Mouse (Mus musculus) liver, embryonic 13.5 days (tissue): ENCODE measurements around the gene Bex1. TPM values are rescaled to one million over a fixed set of nuclear protein-coding genes. Genes with fewer than 3 reads are reported as not detected.
A peak's percentile ranks its signal among the peaks of the same experiment; 100 is the strongest.
"Not testable (repeated sequence)": the region's sequence is repeated elsewhere in the genome, so short reads cannot be mapped to it uniquely, and the experiment has no call there.

Experiments
- ATAC-seq: fragments of 200-750 bp; cut with Nextera tagmentation; 2 replicates; pipeline ENCODE4 v1.8.0; 2017; ENCODE audit warnings: low read depth, mild to moderate bottlenecking, moderate number of reproducible peaks, moderate library complexity
- DNase-seq: peaks from one replicate; pipeline ENCODE4 v3.0.0; 2022
- H3K27ac ChIP-seq: fragments of 300-500 bp; sonication (generic); 2 replicates; pipeline ENCODE4 v1.5.1; 2015; ENCODE audit warnings: moderate library complexity, mild to moderate bottlenecking, inconsistent platforms
- H3K27me3 ChIP-seq: fragments of 300-500 bp; sonication (generic); 2 replicates; pipeline ENCODE4 v1.6.1; 2015; ENCODE audit warnings: mild to moderate bottlenecking, inconsistent platforms
- H3K36me3 ChIP-seq: fragments of 300-500 bp; sonication (generic); 2 replicates; pipeline ENCODE4 v1.6.1; 2015; ENCODE audit warnings: mild to moderate bottlenecking, inconsistent platforms
- H3K4me1 ChIP-seq: fragments of 300-500 bp; sonication (generic); replicated peaks from 2 replicates; pipeline ENCODE4 v1.6.1; 2015; ENCODE audit warnings: inconsistent platforms
- H3K4me2 ChIP-seq: fragments of 300-500 bp; sonication (generic); 2 replicates; pipeline ENCODE4 v1.6.1; 2015; ENCODE audit warnings: inconsistent platforms, mild to moderate bottlenecking, moderate library complexity
- H3K4me3 ChIP-seq: fragments of 300-500 bp; sonication (generic); replicated peaks from 2 replicates; pipeline ENCODE4 v1.5.1; 2015; ENCODE audit warnings: mild to moderate bottlenecking, inconsistent platforms
- H3K9ac ChIP-seq: fragments of 300-500 bp; sonication (generic); 2 replicates; pipeline ENCODE4 v1.6.1; 2015; ENCODE audit warnings: mild to moderate bottlenecking, inconsistent platforms
- H3K9me3 ChIP-seq: fragments of 300-500 bp; sonication (generic); replicated peaks from 2 replicates; pipeline ENCODE4 v1.6.1; 2016; ENCODE audit warnings: inconsistent platforms
- WGBS: fragments of 180-500 bp; shearing (Covaris S2); methylation state at CpG from one replicate; pipeline ENCODE4 v1.1.7; 2015; ENCODE audit not compliant: insufficient replicate concordance; 5-methylcytosine and 5-hydroxymethylcytosine counted together
- polyA plus RNA-seq: library from polyadenylated mRNA; unstranded; fragments of >200 nt; fragmentation: Nextera tagmentation; extraction: Ambion mirVana; gene quantifications from 2 replicates; pipeline ENCODE4 v1.2.1, GENCODE M21; 2015

Gene Bex1
- 170 and 184 TPM in 2 replicates for polyA plus RNA-seq

DNA sequence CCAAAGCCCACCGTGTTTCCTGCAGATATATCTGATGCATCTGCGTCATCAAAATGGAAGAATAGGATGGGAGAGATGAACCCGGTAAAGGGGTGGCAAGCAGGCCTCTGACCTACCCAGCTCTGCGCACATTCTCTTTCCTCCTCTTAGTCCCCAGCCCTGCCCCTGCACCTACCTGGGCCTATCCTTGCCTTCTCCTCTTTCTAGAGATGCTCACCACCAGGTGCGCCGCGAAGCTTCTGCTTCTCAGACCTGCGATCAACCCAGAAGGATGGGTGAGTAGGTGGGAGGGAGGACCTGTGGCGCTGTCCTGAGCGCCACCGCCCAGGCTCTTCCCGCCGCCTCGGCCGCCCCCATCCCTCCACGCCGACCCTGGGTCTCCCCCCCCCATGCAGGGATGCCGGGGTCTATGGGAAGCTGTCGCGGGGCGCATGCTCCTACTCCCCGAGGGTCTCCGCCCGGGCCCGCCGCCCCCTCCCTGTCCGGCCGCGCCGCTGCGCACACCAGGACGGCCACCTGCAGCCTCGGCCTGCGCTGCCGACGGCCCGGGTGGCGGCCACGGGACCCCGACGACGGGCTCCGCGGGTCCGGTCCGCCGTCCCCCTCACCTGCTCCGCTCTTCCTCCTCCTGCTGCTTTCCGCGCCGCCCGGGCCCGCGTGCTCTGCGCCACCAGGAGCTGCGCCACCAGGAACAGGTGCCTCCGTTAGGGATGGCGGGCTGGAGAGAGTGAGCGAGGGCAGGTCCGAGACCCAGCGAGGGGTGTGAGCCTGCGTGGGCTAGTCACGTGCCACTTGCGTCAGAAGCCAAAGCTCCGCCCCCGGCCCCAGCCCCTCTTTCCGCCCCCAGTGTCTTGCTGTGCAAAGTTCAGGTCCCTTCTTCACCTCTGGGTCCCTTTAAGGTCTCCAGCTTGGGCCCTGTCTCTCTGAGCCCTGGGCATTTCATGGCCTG is at the start of gene Bex1, which contains the start of gene Tceal7:
TSS of gene Bex1 (minus strand) at position 785 of the 949 bp plus-strand sequence.
TSS of gene Tceal7 (plus strand) at position 51 of the 949 bp plus-strand sequence.
- H3K4me2 ChIP-seq = peak within 1 kb of the TSS; percentile 45

DNA sequence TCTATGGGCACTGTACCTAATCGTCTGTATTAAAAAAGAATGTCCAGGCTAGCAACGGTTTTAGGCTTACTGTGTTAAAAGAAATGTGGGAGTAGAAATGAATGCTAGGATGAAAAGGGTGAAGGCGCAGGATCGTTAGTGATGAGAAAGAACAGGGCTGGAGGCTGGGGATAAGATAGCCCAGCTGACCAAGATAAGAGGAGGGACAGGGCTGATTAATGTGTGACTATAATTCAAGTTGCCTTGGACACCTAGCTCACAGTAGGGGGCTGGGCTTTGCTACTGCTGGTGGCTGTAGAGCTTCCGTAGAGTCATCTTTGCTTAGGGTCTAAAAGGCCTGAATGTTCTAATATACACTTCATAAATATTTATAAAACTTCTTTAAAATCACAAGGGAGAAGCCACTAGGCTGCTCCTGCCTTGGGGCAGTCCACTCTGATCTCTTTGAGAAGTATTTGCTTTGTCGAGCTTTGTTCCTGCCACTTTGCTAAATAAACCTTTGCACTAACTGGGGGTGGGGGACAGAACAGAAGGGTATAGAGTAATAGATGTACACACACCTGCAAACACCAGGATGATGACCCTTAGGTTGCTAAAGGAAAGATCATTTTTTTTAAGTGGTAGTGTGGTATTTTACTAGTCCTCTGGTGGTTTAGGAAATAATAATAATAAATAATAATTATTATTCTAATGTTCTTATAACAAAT is 36.9 kb upstream of the Bex1 start:
- DNase-seq = no peak
- peaks cover 5% of the 10 kb centered on the region; the same call in 1 of the 2 replicates for H3K36me3 ChIP-seq
- peak overlapping the region; percentile 39; the same call in 1 of the 2 replicates for H3K27ac ChIP-seq
- 38% methylated on average over 6 of the region's 6 CpGs for WGBS
- peaks cover 10% of the 10 kb centered on the region for H3K4me1 ChIP-seq
- H3K27me3 ChIP-seq = no peaks in the 10 kb centered on the region
- H3K9ac ChIP-seq = no peak overlapping the region
- no peak overlapping the region for H3K4me3 ChIP-seq
- peak; percentile 90 for ATAC-seq
- peak overlapping the region; percentile 17; the same call in 1 of the 2 replicates for H3K4me2 ChIP-seq
- H3K9me3 ChIP-seq = no peaks in the 10 kb centered on the region

More for the DNA sequence above, at the start of gene Bex1, which contains the start of gene Tceal7:
- H3K9me3 ChIP-seq, H3K27me3 ChIP-seq, DNase-seq, H3K36me3 ChIP-seq, H3K27ac ChIP-seq, H3K4me1 ChIP-seq: not testable (repeated sequence)
- 15% methylated on average over 16 of the region's 67 CpGs for WGBS
- Histone ChIP-seq H3K4me3 (peak within 1 kb of the TSS; percentile 38), H3K9ac (peak within 1 kb of the TSS; percentile 33; the same call in 1 of the 2 replicates)
- ATAC-seq = peak; percentile 93

DNA sequence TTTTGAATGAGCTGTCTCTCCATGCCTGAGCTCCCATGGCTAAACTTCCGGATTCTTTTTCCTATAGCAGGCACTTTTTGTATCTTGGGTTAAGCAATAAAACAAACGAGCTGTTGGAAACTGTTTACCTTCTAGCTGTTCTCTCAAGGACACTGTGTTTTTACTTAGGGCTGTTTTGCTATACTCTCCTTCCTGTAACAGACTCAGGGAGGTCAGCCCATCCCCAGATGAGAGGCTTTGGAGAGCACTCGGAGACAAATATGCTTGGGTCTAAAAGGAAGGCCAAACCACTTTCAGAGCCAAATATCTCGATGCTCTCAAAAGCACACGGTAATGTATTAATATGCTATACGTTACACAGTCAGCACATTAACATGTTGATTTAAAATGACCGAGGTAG is 34.4 kb upstream of the Bex1 start:
- Histone ChIP-seq H3K4me2 (no peak overlapping the region), H3K27ac (no peak overlapping the region), H3K9ac (no peak overlapping the region), H3K27me3 (no peaks in the 10 kb centered on the region), H3K36me3 (peaks cover 5% of the 10 kb centered on the region; the same call in 1 of the 2 replicates), H3K9me3 (no peaks in the 10 kb centered on the region), H3K4me3 (no peak overlapping the region), H3K4me1 (peaks cover 10% of the 10 kb centered on the region)
- WGBS = 63% methylated on average over 7 of the region's 7 CpGs
- no peak for ATAC-seq
- no peak for DNase-seq

DNA sequence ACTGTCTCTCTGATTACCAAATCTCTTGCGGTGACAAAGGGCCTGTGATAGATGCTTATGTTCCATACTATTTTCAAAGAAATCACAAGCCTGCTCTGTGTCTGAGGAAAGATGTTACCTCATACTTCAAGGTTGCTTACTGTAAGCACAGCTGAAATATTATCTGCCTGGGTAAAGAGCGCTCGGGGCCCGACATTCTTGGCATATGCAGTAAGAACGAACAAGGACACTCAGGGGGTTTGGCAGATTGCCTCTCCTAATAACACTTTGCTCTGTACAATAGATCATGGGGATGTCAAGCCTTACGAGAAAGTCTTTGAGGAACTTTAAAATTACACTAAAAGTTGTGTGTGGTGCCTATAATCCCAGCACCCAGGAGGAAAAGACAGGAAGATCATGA is 33.5 kb upstream of the Bex1 start:
- 78% methylated on average over 6 of the region's 6 CpGs for WGBS
- DNase-seq (no peak), ATAC-seq (no peak)
- Histone ChIP-seq H3K9ac (no peak overlapping the region), H3K36me3 (peaks cover 5% of the 10 kb centered on the region; the same call in 1 of the 2 replicates), H3K4me2 (no peak overlapping the region), H3K4me3 (no peak overlapping the region), H3K27ac (no peak overlapping the region), H3K27me3 (no peaks in the 10 kb centered on the region), H3K4me1 (peaks cover 10% of the 10 kb centered on the region), H3K9me3 (no peaks in the 10 kb centered on the region)

DNA sequence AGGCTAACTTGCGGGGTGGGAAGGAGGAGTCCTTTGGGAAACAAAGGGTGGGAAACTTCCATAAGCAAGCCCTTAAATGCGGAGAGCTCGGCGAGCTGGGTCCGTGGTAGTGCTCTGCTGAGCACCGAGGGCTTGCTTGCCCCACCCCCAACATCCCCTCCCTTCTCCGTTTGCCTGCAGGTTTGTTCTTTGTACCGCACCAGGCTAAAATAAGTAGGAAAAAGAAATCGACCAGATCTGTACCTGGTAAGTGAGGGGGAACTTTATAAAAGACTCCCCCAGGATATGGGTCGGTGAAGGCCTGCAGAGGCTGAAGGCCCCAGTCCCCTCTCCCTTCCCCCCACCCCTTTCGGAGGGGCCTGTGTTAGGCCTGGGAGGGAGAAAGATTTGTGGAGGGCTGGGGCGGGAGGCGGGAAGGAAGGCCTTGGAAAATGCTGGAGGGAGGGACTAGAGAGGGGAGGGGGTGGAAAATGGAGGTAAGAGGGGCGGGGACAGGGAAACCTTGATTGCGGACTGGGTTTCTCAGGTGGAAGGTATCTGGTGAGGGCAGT is 30.3 kb upstream of the Bex1 start:
- WGBS = 22% methylated on average over 15 of the region's 15 CpGs
- DNase-seq (no peak), ATAC-seq (peak; percentile 58)

DNA sequence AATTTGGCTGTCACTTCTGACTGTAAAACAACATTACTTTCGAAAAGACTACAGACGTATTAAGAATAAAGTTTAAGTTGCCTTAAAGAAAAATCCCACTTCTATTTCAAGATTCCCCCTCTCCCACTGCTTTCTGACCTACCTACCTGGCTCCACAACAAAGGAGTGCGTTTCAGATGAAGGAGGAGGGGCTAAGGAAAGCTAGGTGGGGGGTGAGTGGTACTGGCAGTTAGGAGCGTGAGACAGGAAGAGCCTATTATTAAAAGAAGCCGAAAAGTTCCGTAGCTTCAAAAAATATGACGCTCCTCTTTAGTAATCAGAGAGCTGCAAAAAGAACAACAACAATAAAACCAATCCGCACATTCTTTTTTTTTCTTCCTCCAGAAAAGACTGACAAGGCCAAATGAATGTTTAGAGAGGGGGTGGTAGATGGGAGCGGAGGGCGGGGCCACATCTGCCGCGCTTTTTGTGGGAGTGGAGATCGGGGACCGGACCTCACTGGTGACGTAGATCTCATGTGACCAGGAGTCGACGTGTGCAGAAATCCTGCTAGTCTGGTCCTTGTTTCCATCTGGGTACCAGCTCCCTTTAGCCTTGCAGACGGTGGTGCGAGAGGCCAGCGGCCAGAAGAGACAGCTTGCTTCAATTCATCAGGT is 29.4 kb upstream of the Bex1 start, which contains the start of gene Tceal9:
TSS of gene Tceal9 (plus strand) at position 506 of the 656 bp plus-strand sequence.
- Histone ChIP-seq H3K4me3 (peak within 1 kb of the TSS; percentile 66), H3K27ac (peak within 1 kb of the TSS; percentile 64), H3K36me3 (peaks cover 5% of the 10 kb centered on the region; the same call in 1 of the 2 replicates), H3K4me1 (0 out of 2 replicates have a peak, but pooled peaks cover 3% of the 10 kb centered on the region), H3K4me2 (peak within 1 kb of the TSS; percentile 74), H3K27me3 (no peaks in the 10 kb centered on the region), H3K9ac (peak within 1 kb of the TSS; percentile 77), H3K9me3 (no peaks in the 10 kb centered on the region)
- DNase-seq (peak; percentile 69), ATAC-seq (peak; percentile 94)
- WGBS = 20% methylated on average over 20 of the region's 20 CpGs

More for the DNA sequence above, 30.3 kb upstream of the Bex1 start:
- Histone ChIP-seq H3K36me3 (peaks cover 5% of the 10 kb centered on the region; the same call in 1 of the 2 replicates), H3K9me3 (no peaks in the 10 kb centered on the region), H3K4me2 (peak overlapping the region; percentile 74), H3K27me3 (no peaks in the 10 kb centered on the region), H3K9ac (peak overlapping the region; percentile 77), H3K4me1 (0 out of 2 replicates have a peak, but pooled peaks cover 3% of the 10 kb centered on the region), H3K27ac (peak overlapping the region; percentile 64), H3K4me3 (peak overlapping the region; percentile 66)

DNA sequence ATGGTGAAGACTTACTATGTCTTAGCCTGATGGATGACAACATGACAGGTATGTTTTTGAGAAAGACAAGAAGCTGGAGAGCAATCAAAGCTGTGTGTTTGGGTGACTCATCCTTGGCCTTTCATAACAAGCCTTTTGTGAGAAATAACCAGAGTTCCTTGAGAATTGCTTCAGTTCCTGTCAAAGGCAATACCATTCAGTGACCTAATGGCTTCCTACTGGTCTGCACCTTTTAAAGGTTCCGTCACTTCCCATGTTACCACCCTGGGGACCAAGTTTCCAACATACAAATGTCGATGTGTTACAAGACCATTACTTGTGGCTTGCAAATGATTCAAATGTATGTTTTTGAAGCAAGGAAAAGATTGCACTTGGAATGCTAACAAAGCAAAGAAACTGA is 27.9 kb upstream of the Bex1 start:
- 71% methylated on average over 2 of the region's 2 CpGs for WGBS
- ATAC-seq = no peak

DNA sequence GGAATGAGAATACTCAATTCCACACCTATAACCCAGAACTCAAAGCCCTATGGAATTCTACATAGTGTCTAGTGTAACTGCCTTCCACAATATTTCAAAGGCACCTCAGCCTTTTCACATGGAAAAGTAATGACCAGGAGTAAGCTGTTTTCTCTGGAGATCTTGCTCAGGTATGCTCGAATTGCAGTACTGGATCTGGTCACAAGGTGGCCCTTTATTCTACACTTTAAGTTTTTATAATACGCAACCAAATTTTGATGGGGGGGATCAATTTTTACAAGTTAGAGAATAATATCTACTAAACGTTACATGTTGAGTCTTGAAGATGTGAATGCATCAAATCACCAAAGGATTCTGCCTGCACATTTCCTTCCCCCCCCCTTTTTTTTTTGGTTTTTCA is 22.8 kb upstream of the Bex1 start:
- DNase-seq = no peak
- H3K9ac ChIP-seq = no peak overlapping the region
- WGBS = 40% methylated on average over 3 of the region's 3 CpGs
- H3K27ac ChIP-seq = no peak overlapping the region
- no peak for ATAC-seq
- no peaks in the 10 kb centered on the region for H3K27me3 ChIP-seq
- 0 out of 2 replicates have a peak, but pooled peaks cover 6% of the 10 kb centered on the region for H3K4me1 ChIP-seq
- no peaks in the 10 kb centered on the region for H3K36me3 ChIP-seq
- H3K9me3 ChIP-seq = no peaks in the 10 kb centered on the region
- H3K4me2 ChIP-seq = no peak overlapping the region
- no peak overlapping the region for H3K4me3 ChIP-seq

More for the DNA sequence above, 27.9 kb upstream of the Bex1 start:
- Histone ChIP-seq H3K27me3 (no peaks in the 10 kb centered on the region), H3K36me3 (peaks cover 5% of the 10 kb centered on the region; the same call in 1 of the 2 replicates), H3K9me3 (no peaks in the 10 kb centered on the region), H3K4me3 (no peak overlapping the region), H3K4me2 (no peak overlapping the region), H3K9ac (no peak overlapping the region), H3K4me1 (0 out of 2 replicates have a peak, but pooled peaks cover 3% of the 10 kb centered on the region), H3K27ac (no peak overlapping the region)
- no peak for DNase-seq

DNA sequence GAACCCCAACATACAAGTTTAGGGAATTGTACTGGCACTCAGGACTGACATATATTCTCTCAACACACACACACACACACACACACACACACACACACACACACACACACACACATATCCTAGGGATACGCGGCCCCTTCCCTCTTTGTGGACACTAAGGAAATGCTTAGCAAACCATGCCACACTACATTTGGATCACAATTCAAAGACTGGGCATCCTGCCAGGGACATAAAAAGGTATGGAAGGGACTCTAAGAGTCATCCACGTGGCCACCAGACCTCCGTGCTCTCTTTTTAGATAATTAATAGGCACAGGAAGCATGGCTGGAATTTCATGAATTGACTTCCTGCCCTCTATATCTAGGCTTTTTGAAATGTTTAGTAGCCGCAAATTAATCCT is 12.5 kb upstream of the Bex1 start:
- H3K27ac ChIP-seq = no peak overlapping the region
- H3K9me3 ChIP-seq = no peaks in the 10 kb centered on the region
- no peak overlapping the region for H3K9ac ChIP-seq
- H3K4me3 ChIP-seq = no peak overlapping the region
- no peak for ATAC-seq
- no peaks in the 10 kb centered on the region; the same call in 1 of the 2 replicates for H3K27me3 ChIP-seq
- no peaks in the 10 kb centered on the region for H3K4me1 ChIP-seq
- DNase-seq = no peak
- WGBS = 62% methylated on average over 4 of the region's 5 CpGs
- H3K36me3 ChIP-seq = no peaks in the 10 kb centered on the region
- no peak overlapping the region for H3K4me2 ChIP-seq

DNA sequence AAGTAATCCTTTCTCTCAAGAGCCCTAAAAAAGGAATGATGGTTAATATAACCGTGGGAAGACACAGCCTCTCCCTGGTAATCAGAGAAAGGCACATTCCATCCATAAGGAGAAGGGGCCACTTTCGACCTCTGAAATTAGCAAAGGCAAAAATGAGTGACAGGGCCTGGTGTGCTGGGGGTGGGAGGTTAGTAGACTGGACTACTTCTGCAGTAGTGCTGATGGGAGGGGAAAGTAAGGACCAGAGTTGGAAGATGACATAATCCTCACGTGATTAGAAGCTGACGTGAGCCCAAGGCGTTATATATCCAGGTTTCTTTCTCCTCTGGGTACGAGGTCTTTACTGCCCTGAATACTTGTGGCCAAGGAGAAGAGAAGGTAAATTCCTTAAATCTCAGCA is 8.4 kb upstream of the Bex1 start:
- H3K27ac ChIP-seq = no peak overlapping the region
- no peaks in the 10 kb centered on the region for H3K4me1 ChIP-seq
- H3K9me3 ChIP-seq = no peaks in the 10 kb centered on the region
- H3K27me3 ChIP-seq = no peaks in the 10 kb centered on the region; the same call in 1 of the 2 replicates
- no peak overlapping the region for H3K4me2 ChIP-seq
- ATAC-seq = no peak
- 61% methylated on average over 6 of the region's 6 CpGs for WGBS
- H3K4me3 ChIP-seq = no peak overlapping the region
- no peaks in the 10 kb centered on the region for H3K36me3 ChIP-seq
- no peak for DNase-seq
- no peak overlapping the region for H3K9ac ChIP-seq
